Mouse (Mus musculus) T-helper 1 cell (primary cell): Measurements from ENCODE around the gene Acacb.

ENCODE experiments used
- in situ Hi-C: fragments of 300-600 bp; cut with MboI, MseI; formaldehyde crosslinking; loops from one replicate; pipeline ENCODE4 v1.15.1; 2025; ENCODE audit warnings: high pct_unique_total_duplicates

Gene Acacb

GRCm38 (mm10) chr5:114134091-114134534, 12.2 kb upstream of the Acacb start:
- in situ Hi-C loops, result no loop called here

GRCm38 (mm10) chr5:114135516-114135915, 10.8 kb upstream of the Acacb start:
- in situ Hi-C loops, result no loop called here

GRCm38 (mm10) chr5:114137481-114138276, 8.7 kb upstream of the Acacb start:
- in situ Hi-C loops, result no loop called here

- in situ Hi-C loops, result no loop called here
Observed at GRCm38 (mm10) chr5:114138277-114139164, 7.8 kb upstream of the Acacb start.

GRCm38 (mm10) chr5:114139175-114139574, 7.2 kb upstream of the Acacb start:
- in situ Hi-C loops, result no loop called here

GRCm38 (mm10) chr5:114147043-114147972, 973 bp downstream of the Acacb start:
- in situ Hi-C loops, result no loop called here

GRCm38 (mm10) chr5:114152359-114153092, 6.2 kb downstream of the Acacb start:
- in situ Hi-C loops, result no loop called here

- in situ Hi-C loops, result no loop called here
Observed at GRCm38 (mm10) chr5:114153490-114153889, 7.2 kb downstream of the Acacb start.

GRCm38 (mm10) chr5:114154765-114155164, 8.4 kb downstream of the Acacb start:
- in situ Hi-C loops, result no loop called here

GRCm38 (mm10) chr5:114155168-114155933, 9.0 kb downstream of the Acacb start:
- in situ Hi-C loops, result no loop called here

GRCm38 (mm10) chr5:114157236-114157635, 10.9 kb downstream of the Acacb start:
- in situ Hi-C loops, result no loop called here

GRCm38 (mm10) chr5:114161424-114161823, 15.1 kb downstream of the Acacb start:
- in situ Hi-C loops, result no loop called here

- in situ Hi-C loops, result no loop called here
Observed at GRCm38 (mm10) chr5:114162106-114162815, 15.9 kb downstream of the Acacb start.

- in situ Hi-C loops, result no loop called here
Observed at GRCm38 (mm10) chr5:114163117-114163696, 16.9 kb downstream of the Acacb start.

GRCm38 (mm10) chr5:114170345-114170744, 24.0 kb downstream of the Acacb start:
- in situ Hi-C loops, result no loop called here

GRCm38 (mm10) chr5:114172936-114173335, 26.6 kb downstream of the Acacb start:
- in situ Hi-C loops, result no loop called here

- in situ Hi-C loops, result no loop called here
Observed at GRCm38 (mm10) chr5:114173458-114173857, 27.1 kb downstream of the Acacb start.

- in situ Hi-C loops, result no loop called here
Observed at GRCm38 (mm10) chr5:114173877-114174581, 27.7 kb downstream of the Acacb start.
